Mouse (Mus musculus) thymus, postnatal 0 days (tissue): ENCODE measurements at regions not wholly inside any gene's neighbourhood (a gene's known extent, or its start where the extent isn't known, plus 50 kb on each side); places are given as distances from the start of the nearest gene placed in this dataset.

ENCODE experiments used
- DNase-seq: peaks from one replicate; pipeline ENCODE4 v3.0.0-alpha.2; 2015; ENCODE audit warnings: low spot score

- no peak for DNase-seq
These were observed 73.1 kb upstream of the Eomes start for GRCm38 (mm10) chr9:118404867-118405266.

- DNase-seq, result no peak
These were observed 72.0 kb upstream of the Eomes start for GRCm38 (mm10) chr9:118405926-118406518.

- DNase-seq, result no peak
These were observed 62.0 kb upstream of the Eomes start for GRCm38 (mm10) chr9:118416032-118416431.

GRCm38 (mm10) chr9:118416475-118416874 lies 61.5 kb upstream of the Eomes start:
- DNase-seq, result no peak

- no peak for DNase-seq
These were observed 53.7 kb upstream of the Eomes start for GRCm38 (mm10) chr9:118424344-118424743.
